ENCODE assay signal across 12 mouse cellular contexts in genomic region chr12:25378036-25378645, GRCm38 (mm10).
A peak's percentile ranks its signal among the peaks of the same experiment; 100 is the strongest.
DNase-seq lines count a peak whose midpoint lies in the region; ATAC-seq and TF ChIP-seq lines count a peak whose summit lies in the region.
"Had no signal": no experiment of that assay in that cellular context is flagged by ENCODE, and none has a peak within 500 bp of the region (broad histone marks: within the 10 kb centered on the region; RNA-seq: fewer than 3 reads in every experiment).

No protein-coding gene starts in this region.

- no peak for TF ChIP-seq CTCF in liver, adult 2 months (IDR thresholded peaks at IDR 0.05; ENCODE audit: low read depth, low read length)

- TF ChIP-seq POLR2A in liver, adult 2 months (IDR thresholded peaks at IDR 0.05; ENCODE audit: extremely low read depth, insufficient read depth, low read length) = no peak

- H3K9me3 ChIP-seq in liver, embryonic 11.5 days (ENCODE audit: control insufficient read depth, low read length) = no peaks in the 10 kb centered on the region
- no peaks in the 10 kb centered on the region for H3K9me3 ChIP-seq in intestine, embryonic 16.5 days (ENCODE audit: control insufficient read depth, low read length)
- H3K9me3 ChIP-seq: limb, embryonic 10.5 days; midbrain, embryonic 10.5 days had no signal

- H3K9ac ChIP-seq in liver, adult 2 months (ENCODE audit: low read depth, low read length) = no peak overlapping the region
- no peak overlapping the region for H3K9ac ChIP-seq in liver, embryonic 11.5 days (ENCODE audit: low read depth, low read length)
- H3K9ac ChIP-seq in intestine, embryonic 16.5 days (ENCODE audit: low read depth, low read length) = no peak overlapping the region

- WGBS in liver, adult 2 months = 87% methylated on average over 6 of the region's 6 CpGs
- 73% methylated on average over 6 of the region's 6 CpGs for WGBS in liver, embryonic 11.5 days
- WGBS in intestine, embryonic 16.5 days = 65% methylated on average over 6 of the region's 6 CpGs

- no peaks in the 10 kb centered on the region for H3K36me3 ChIP-seq in liver, adult 2 months (ENCODE audit: control insufficient read depth, insufficient read depth, low read length)
- no peaks in the 10 kb centered on the region for H3K36me3 ChIP-seq in liver, embryonic 11.5 days (ENCODE audit: control insufficient read depth, insufficient read depth, low read length)
- H3K36me3 ChIP-seq in intestine, embryonic 16.5 days (ENCODE audit: control insufficient read depth, insufficient read depth, low read length) = no peaks in the 10 kb centered on the region
- H3K36me3 ChIP-seq: limb, embryonic 10.5 days; midbrain, embryonic 10.5 days had no signal

- ATAC-seq in liver, embryonic 11.5 days (replicated peaks; ENCODE audit: low FRiP score) = no peak
- peak; percentile 89 for ATAC-seq in intestine, embryonic 16.5 days
- ATAC-seq in neutrophil, adult 5-6 weeks (ENCODE audit: extremely low read depth, insufficient number of reproducible peaks, low FRiP score, poor library complexity, severe bottlenecking) = peak; percentile 58; the same call in 1 of the 2 replicates

- peaks cover 8% of the 10 kb centered on the region for H3K4me1 ChIP-seq in liver, adult 2 months (ENCODE audit: control insufficient read depth, insufficient read depth, low read length)
- no peaks in the 10 kb centered on the region for H3K4me1 ChIP-seq in liver, embryonic 11.5 days (replicated peaks; ENCODE audit: control insufficient read depth, insufficient read depth, low read length)
- H3K4me1 ChIP-seq in intestine, embryonic 16.5 days (ENCODE audit: control insufficient read depth, insufficient read depth, low read length) = peaks cover 11% of the 10 kb centered on the region

- peak; percentile 71 for DNase-seq in adrenal gland, postnatal 14 days
- no peak for DNase-seq in adrenal gland, adult 8-10 months
- peak; percentile 21 for DNase-seq in liver, adult 2 months (ENCODE audit: extremely low read depth, low read depth, low spot score)
- DNase-seq in liver, embryonic 11.5 days (ENCODE audit: low spot score) = no peak
- DNase-seq in spleen, postnatal 14 days (ENCODE audit: low spot score in 2 of 2) = no peak
- DNase-seq in spleen, postnatal 4 days (ENCODE audit: low spot score in 2 of 2) = no peak
- DNase-seq: gastrocnemius, postnatal 36 days; kidney, postnatal 25 days had no signal

- no peaks in the 10 kb centered on the region for H3K27me3 ChIP-seq in liver, adult 2 months (ENCODE audit: control insufficient read depth, insufficient read depth, low read length)
- H3K27me3 ChIP-seq in liver, embryonic 11.5 days (replicated peaks; ENCODE audit: control insufficient read depth, insufficient read depth, low read length) = no peaks in the 10 kb centered on the region
- no peaks in the 10 kb centered on the region for H3K27me3 ChIP-seq in intestine, embryonic 16.5 days (replicated peaks; ENCODE audit: control insufficient read depth, insufficient read depth, low read length)

- H3K4me3 ChIP-seq in liver, adult 2 months (ENCODE audit: insufficient read depth, low read depth, low read length) = no peak overlapping the region
- no peak overlapping the region for H3K4me3 ChIP-seq in liver, embryonic 11.5 days (ENCODE audit: low read depth, low read length)
- H3K4me3 ChIP-seq in intestine, embryonic 16.5 days (ENCODE audit: low read length) = no peak overlapping the region
- H3K4me3 ChIP-seq: limb, embryonic 10.5 days; midbrain, embryonic 10.5 days had no signal

- H3K79me2 ChIP-seq in liver, adult 2 months (ENCODE audit: control insufficient read depth, insufficient read depth, low read length) = no peaks in the 10 kb centered on the region

- no peak overlapping the region for H3K4me2 ChIP-seq in liver, embryonic 11.5 days
- H3K4me2 ChIP-seq in intestine, embryonic 16.5 days (ENCODE audit: low read depth, low read length) = no peak overlapping the region

- H3K27ac ChIP-seq in liver, adult 2 months (replicated peaks; ENCODE audit: insufficient read depth, low read depth, low read length) = no peak overlapping the region
- no peak overlapping the region for H3K27ac ChIP-seq in liver, embryonic 11.5 days (ENCODE audit: low read depth, low read length)
- peak overlapping the region; percentile 50; the same call in 1 of the 2 replicates for H3K27ac ChIP-seq in intestine, embryonic 16.5 days (ENCODE audit: low read length)
- H3K27ac ChIP-seq: midbrain, embryonic 10.5 days had no signal

Comparison
In these comparisons a context has a peak if more than half of its experiments do, and no peak if none do; other contexts are left out.
1. DNase-seq: peak in adrenal gland, postnatal 14 days (single experiment) and liver, adult 2 months (single experiment); none in adrenal gland, adult 8-10 months (single experiment), liver, embryonic 11.5 days (single experiment), spleen, postnatal 14 days (0 of 2) and spleen, postnatal 4 days (0 of 2).